Mouse (Mus musculus) ES-E14 (cell line): ENCODE measurements around the gene Platr17. TPM values are rescaled to one million over a fixed set of nuclear protein-coding genes. Genes with fewer than 3 reads are reported as not detected.
"Not testable (repeated sequence)": the region's sequence is repeated elsewhere in the genome, so short reads cannot be mapped to it uniquely, and the experiment has no call there.

Experiments used
- DNase-seq: peaks from one replicate; pipeline ENCODE4 v3.0.0-alpha.2; 2013; ENCODE audit warnings: low read depth, low spot score
- H3K27ac ChIP-seq: 2 replicates; pipeline ENCODE4 v1.5.1; 2012; ENCODE audit warnings: low read depth, mild to moderate bottlenecking, low read length, moderate library complexity, mixed read lengths; ENCODE audit not compliant: poor library complexity, insufficient read depth, severe bottlenecking
- H3K36me3 ChIP-seq: 2 replicates; pipeline ENCODE4 v1.6.1; 2012; ENCODE audit warnings: mild to moderate bottlenecking, low read length, moderate library complexity, mixed read lengths; ENCODE audit not compliant: control insufficient read depth, poor library complexity, insufficient read depth, severe bottlenecking
- H3K4me1 ChIP-seq, 2 experiments: fragments of 150-350 bp in 1 of 2; sonication (generic) in 1 of 2; 2 replicates each; pipeline ENCODE4 v1.6.1; 2012; ENCODE audit warnings: low read length in 2 of 2, mild to moderate bottlenecking in 1 of 2, mixed read lengths in 1 of 2; ENCODE audit not compliant: control insufficient read depth in 2 of 2, insufficient read depth in 2 of 2, poor library complexity in 1 of 2
- H3K4me3 ChIP-seq, 2 experiments: fragments of 150-350 bp in 1 of 2; sonication (generic) in 1 of 2; 2 replicates each; pipeline ENCODE4 v1.5.1; 2012; ENCODE audit warnings: low read length in 2 of 2, low read depth in 1 of 2, mild to moderate bottlenecking in 1 of 2, mixed read lengths in 1 of 2; ENCODE audit not compliant: insufficient read depth in 1 of 2, poor library complexity in 1 of 2, severe bottlenecking in 1 of 2
- H3K9ac ChIP-seq: 2 replicates; pipeline ENCODE4 v1.6.1; 2012; ENCODE audit warnings: low read depth, mild to moderate bottlenecking, low read length, mixed read lengths; ENCODE audit not compliant: poor library complexity, insufficient read depth, severe bottlenecking
- H3K9me3 ChIP-seq: fragments of 150-350 bp; sonication (generic); 2 replicates; pipeline ENCODE4 v1.6.1; 2012; ENCODE audit warnings: low read depth, mild to moderate bottlenecking, low read length; ENCODE audit not compliant: control insufficient read depth, insufficient read depth
- CHD2 ChIP-seq: IDR thresholded peaks from 2 replicates; pipeline ENCODE4 v1.6.1; 2014; ENCODE audit warnings: mild to moderate bottlenecking, low read depth, low read length, inconsistent platforms
- HCFC1 ChIP-seq: IDR thresholded peaks from 2 replicates; pipeline ENCODE4 v1.6.1; 2012; ENCODE audit warnings: low read length, inconsistent platforms, borderline replicate concordance; ENCODE audit not compliant: insufficient read depth
- MAFK ChIP-seq: IDR thresholded peaks from 2 replicates; pipeline ENCODE4 v1.6.1; 2014; ENCODE audit warnings: mild to moderate bottlenecking, low read depth, low read length, inconsistent platforms; ENCODE audit not compliant: insufficient read depth
- ZC3H11A ChIP-seq: IDR thresholded peaks from 2 replicates; pipeline ENCODE4 v1.6.1; 2012; ENCODE audit warnings: low read depth, mild to moderate bottlenecking, inconsistent platforms, low read length, borderline replicate concordance
- ZNF384 ChIP-seq: IDR thresholded peaks from 2 replicates; pipeline ENCODE4 v1.6.1; 2012; ENCODE audit warnings: low read depth, low read length, inconsistent platforms
- in situ Hi-C, 2 experiments: fragments of 600-800 bp; cut with MboI; formaldehyde crosslinking; loops; one replicate each; pipeline ENCODE4 v1.15.1; 2025; ENCODE audit warnings: low sequenced_read_pairs in 2 of 2, inconsistent platforms in 1 of 2; ENCODE audit not compliant: unreplicated experiment in 2 of 2
- total RNA-seq: library from RNA; depleted of rRNA; stranded (reverse); fragments of 300-350 nt; gene quantifications from 2 replicates; pipeline ENCODE4 v1.2.3, GENCODE M21; 2012

The Platr17 gene
- total RNA-seq, 1 experiment, result 46.0 TPM

DNA sequence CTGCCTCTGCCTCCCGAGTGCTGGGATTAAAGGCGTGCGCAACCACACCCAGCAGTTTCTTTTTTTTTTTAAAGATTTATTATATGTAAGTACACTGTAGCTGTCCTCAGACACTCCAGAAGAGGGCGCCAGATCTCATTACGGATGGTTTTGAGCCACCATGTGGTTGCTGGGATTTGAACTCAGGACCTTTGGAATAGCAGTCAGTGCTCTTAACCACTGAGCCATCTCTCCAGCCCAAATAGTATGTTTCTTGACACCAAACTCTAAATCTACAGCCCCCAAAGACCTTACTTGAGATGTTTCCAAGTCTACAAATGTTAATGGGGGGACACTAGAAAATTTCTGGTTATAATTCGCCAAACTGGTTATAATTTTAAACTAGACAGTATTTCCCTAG, 13.0 kb upstream of the Platr17 start:
- H3K9me3 ChIP-seq, H3K9ac ChIP-seq, H3K4me3 ChIP-seq, H3K36me3 ChIP-seq, H3K4me1 ChIP-seq, in situ Hi-C loops, DNase-seq: not testable (repeated sequence)
- peak overlapping the region; percentile 52; the same call in 1 of the 2 replicates for H3K27ac ChIP-seq
- TF ChIP-seq ZNF384, result 0 out of 2 replicates have a peak, but pooled peaks have one; percentile 34

DNA sequence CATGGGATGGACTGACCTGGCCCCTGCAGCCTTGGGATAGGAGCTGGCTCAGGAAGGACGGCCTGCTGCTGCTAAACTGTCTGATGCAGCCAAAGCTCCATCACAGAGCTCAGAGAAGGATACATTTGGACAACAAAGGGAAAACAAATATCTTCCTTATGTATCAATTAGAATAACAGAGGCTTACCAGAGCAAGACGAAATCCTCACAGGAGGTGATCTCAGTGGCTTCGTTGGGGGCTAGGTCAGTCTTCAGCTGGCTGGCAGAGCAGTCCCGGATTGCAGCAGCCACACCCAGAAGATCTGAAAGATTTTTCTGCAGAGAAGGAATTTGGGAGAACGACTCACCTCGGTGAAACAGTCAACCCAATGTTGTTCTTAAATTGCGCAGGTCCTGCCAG, 12.5 kb upstream of the Platr17 start:
- no peak overlapping the region for H3K4me3 ChIP-seq
- no peaks in the 10 kb centered on the region; the same call in 1 of the 2 replicates for H3K9me3 ChIP-seq
- peak overlapping the region; percentile 83 for H3K27ac ChIP-seq
- in situ Hi-C loops, result no loop called here
- peaks cover 3% of the 10 kb centered on the region; the same call in 1 of the 2 replicates for H3K36me3 ChIP-seq
- H3K4me1 ChIP-seq, result peaks cover 4 to 10% of the 10 kb centered on the region in 2 experiments
- H3K9ac ChIP-seq, result no peak overlapping the region
- DNase-seq, result no peak
- TF ChIP-seq MAFK (no peak), ZNF384 (no peak), CHD2 (no peak), HCFC1 (no peak), ZC3H11A (no peak)

DNA sequence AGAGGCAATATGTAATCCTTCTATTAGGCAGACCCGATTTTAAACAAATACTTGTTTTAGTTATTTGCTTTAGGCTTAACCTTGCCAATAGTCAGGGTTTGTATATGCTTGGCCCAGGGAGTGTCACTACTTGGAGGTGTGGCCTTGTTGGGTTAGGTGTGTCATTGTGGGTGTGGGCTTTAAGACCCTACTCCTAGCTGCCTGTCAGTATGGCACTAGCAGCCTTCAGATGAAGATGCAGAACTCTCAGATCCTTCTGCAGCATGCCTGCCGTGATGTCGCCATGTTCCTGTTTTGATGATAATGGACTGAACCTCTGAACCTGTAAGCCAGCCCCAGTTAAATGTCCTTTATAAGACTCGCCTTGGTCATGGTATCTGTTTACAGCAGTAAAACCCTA, 11.9 kb upstream of the Platr17 start:
- DNase-seq, H3K9ac ChIP-seq, H3K4me1 ChIP-seq, H3K36me3 ChIP-seq, H3K9me3 ChIP-seq, H3K4me3 ChIP-seq, in situ Hi-C loops: not testable (repeated sequence)
- peak overlapping the region; percentile 83; the same call in 1 of the 2 replicates for H3K27ac ChIP-seq

DNA sequence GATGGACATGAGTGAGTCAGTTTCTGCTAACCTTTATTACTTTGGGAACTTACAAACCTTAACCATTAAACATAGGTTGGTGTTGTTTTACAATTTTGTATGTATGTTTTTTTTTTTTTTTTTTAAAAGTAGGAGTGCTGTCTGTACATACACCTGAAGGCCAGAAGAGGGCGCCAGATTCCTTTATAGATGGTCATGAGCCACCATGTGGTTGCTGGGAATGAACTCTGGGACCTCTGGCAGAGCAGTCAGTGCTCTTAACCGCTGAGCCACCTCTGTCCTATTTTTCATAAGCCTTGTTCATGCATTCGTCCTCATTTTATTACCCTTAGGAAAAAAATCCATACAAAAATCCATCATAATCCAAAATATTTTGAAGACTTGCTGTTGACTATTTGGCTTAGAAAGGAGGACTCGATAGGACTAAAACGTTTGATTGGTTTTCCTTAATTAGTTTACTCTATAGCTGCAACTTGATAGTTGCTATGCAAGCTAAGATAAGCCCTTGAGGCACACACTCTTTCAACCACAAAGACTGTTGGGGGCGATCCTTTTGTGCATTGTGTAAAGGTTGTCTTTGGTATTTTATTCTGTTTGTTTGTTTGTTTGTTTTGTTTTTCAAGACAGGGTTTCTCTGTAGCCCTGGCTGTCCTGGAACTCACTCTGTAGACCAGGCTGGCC, 7.7 kb upstream of the Platr17 start:
- DNase-seq, result peak; percentile 80
- peaks cover 14 to 21% of the 10 kb centered on the region in 2 experiments for H3K4me1 ChIP-seq
- no peak overlapping the region; the same call in 1 of the 2 replicates for H3K9ac ChIP-seq
- H3K27ac ChIP-seq, result peak overlapping the region; percentile 44; the same call in 1 of the 2 replicates
- no peaks in the 10 kb centered on the region for H3K36me3 ChIP-seq
- in situ Hi-C loops, result no loop called here
- H3K9me3 ChIP-seq, result no peaks in the 10 kb centered on the region
- TF ChIP-seq HCFC1 (peak; percentile 32; the same call in 1 of the 2 replicates), ZC3H11A (peak; percentile 63; the same call in 1 of the 2 replicates), CHD2 (no peak), ZNF384 (peak; percentile 99), MAFK (no peak)
- no peak overlapping the region for H3K4me3 ChIP-seq

DNA sequence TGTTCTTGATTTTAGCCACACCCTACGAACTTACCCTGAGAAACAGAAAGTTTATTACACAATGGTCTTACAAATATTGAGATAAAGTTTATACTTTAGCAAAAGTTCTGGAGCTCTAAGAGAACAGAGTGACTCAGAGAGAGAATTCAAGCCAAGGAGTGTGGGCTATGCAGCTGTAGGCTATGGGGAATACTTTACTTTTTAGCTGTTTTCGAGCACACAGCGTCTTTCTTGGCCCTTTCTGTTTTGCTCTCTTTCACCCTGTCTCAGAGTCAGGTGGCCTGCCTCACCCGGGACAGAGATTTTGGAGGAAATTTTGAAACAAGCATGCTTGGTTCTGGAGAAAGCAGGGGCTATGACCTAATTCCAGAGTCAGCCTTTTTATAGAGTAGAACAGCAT, 6.7 kb upstream of the Platr17 start:
- H3K36me3 ChIP-seq, H3K27ac ChIP-seq, H3K9me3 ChIP-seq, DNase-seq, in situ Hi-C loops, H3K9ac ChIP-seq, H3K4me3 ChIP-seq: not testable (repeated sequence)
- peaks cover 14 to 19% of the 10 kb centered on the region in 2 experiments for H3K4me1 ChIP-seq
